Mouse (Mus musculus) urinary bladder, adult 2 months (tissue): ENCODE measurements around the gene Clk3. TPM values are rescaled to one million over a fixed set of nuclear protein-coding genes. Genes with fewer than 3 reads are reported as not detected.
A peak's percentile ranks its signal among the peaks of the same experiment; 100 is the strongest.

Experiments
- DNase-seq: peaks from one replicate; pipeline ENCODE4 v3.0.0; 2022; ENCODE audit warnings: low spot score
- polyA plus RNA-seq: library from polyadenylated mRNA; depleted of rRNA; stranded (reverse); fragments of >200 nt; gene quantifications from 2 replicates; pipeline ENCODE4 v1.2.3, GENCODE M21; 2012

Clk3 gene
- polyA plus RNA-seq, 1 experiment = 111 TPM

- no peak for DNase-seq
Measured at GRCm38 (mm10) chr9:57770214-57770613, 4.6 kb upstream of the Clk3 start.

GRCm38 (mm10) chr9:57769539-57770069 lies 3.9 kb upstream of the Clk3 start:
- no peak for DNase-seq

GRCm38 (mm10) chr9:57767231-57767630 lies 1.6 kb upstream of the Clk3 start:
- no peak for DNase-seq

- DNase-seq = no peak
Measured at GRCm38 (mm10) chr9:57766431-57766830, 771 bp upstream of the Clk3 start.

GRCm38 (mm10) chr9:57764974-57765363 lies 691 bp downstream of the Clk3 start:
- DNase-seq = peak; percentile 97

- peak; percentile 66 for DNase-seq
Measured at GRCm38 (mm10) chr9:57764147-57764973, 1.3 kb downstream of the Clk3 start.

- DNase-seq = no peak
Measured at GRCm38 (mm10) chr9:57762563-57762991, 3.1 kb downstream of the Clk3 start.

- DNase-seq = no peak
Measured at GRCm38 (mm10) chr9:57761563-57762551, 3.8 kb downstream of the Clk3 start.

- DNase-seq = no peak
Measured at GRCm38 (mm10) chr9:57760416-57761146, 5.1 kb downstream of the Clk3 start.

GRCm38 (mm10) chr9:57759289-57759688 lies 6.4 kb downstream of the Clk3 start:
- DNase-seq = peak; percentile 51

GRCm38 (mm10) chr9:57758528-57758927 lies 7.1 kb downstream of the Clk3 start:
- no peak for DNase-seq

GRCm38 (mm10) chr9:57757578-57757977 lies 8.1 kb downstream of the Clk3 start:
- no peak for DNase-seq

- DNase-seq = no peak
Measured at GRCm38 (mm10) chr9:57750901-57751300, 14.8 kb downstream of the Clk3 start.

- no peak for DNase-seq
Measured at GRCm38 (mm10) chr9:57748831-57749230, 16.8 kb downstream of the Clk3 start.

GRCm38 (mm10) chr9:57748137-57748536 lies 17.5 kb downstream of the Clk3 start:
- no peak for DNase-seq

- no peak for DNase-seq
Measured at GRCm38 (mm10) chr9:57747067-57747466, 18.6 kb downstream of the Clk3 start.

GRCm38 (mm10) chr9:57744462-57745091 lies 21.1 kb downstream of the Clk3 start:
- no peak for DNase-seq

GRCm38 (mm10) chr9:57739863-57740262 lies 25.8 kb downstream of the Clk3 start:
- no peak for DNase-seq

- no peak for DNase-seq
Measured at GRCm38 (mm10) chr9:57733606-57734005, 32.1 kb downstream of the Clk3 start.

GRCm38 (mm10) chr9:57728312-57728711 lies 37.3 kb downstream of the Clk3 start:
- no peak for DNase-seq

GRCm38 (mm10) chr9:57724701-57725100 lies 41.0 kb downstream of the Clk3 start:
- DNase-seq = no peak
